Mouse (Mus musculus) intestine, embryonic 15.5 days (tissue): Measurements from ENCODE around the gene Zfp787. TPM values are rescaled to one million over a fixed set of nuclear protein-coding genes. Genes with fewer than 3 reads are reported as not detected.
"Not testable (repeated sequence)": the region's sequence is repeated elsewhere in the genome, so short reads cannot be mapped to it uniquely, and the experiment has no call there.

Source experiments
- ATAC-seq: fragments of 200-750 bp; cut with Nextera tagmentation; 2 replicates; pipeline ENCODE4 v1.8.0; 2017; ENCODE audit warnings: moderate TSS enrichment, moderate library complexity
- H3K27ac ChIP-seq: fragments of 300-500 bp; sonication (generic); 2 replicates; pipeline ENCODE4 v1.5.1; 2015; ENCODE audit warnings: mild to moderate bottlenecking, inconsistent platforms
- H3K27me3 ChIP-seq: fragments of 300-500 bp; sonication (generic); replicated peaks from 2 replicates; pipeline ENCODE4 v1.6.1; 2015; ENCODE audit warnings: inconsistent platforms
- H3K36me3 ChIP-seq: fragments of 300-500 bp; sonication (generic); 2 replicates; pipeline ENCODE4 v1.6.1; 2015; ENCODE audit warnings: inconsistent platforms
- H3K4me1 ChIP-seq: fragments of 300-500 bp; sonication (generic); replicated peaks from 2 replicates; pipeline ENCODE4 v1.6.1; 2015; ENCODE audit warnings: inconsistent platforms
- H3K4me2 ChIP-seq: fragments of 300-500 bp; sonication (generic); replicated peaks from 2 replicates; pipeline ENCODE4 v1.6.1; 2015; ENCODE audit warnings: mild to moderate bottlenecking, inconsistent platforms
- H3K4me3 ChIP-seq: fragments of 300-500 bp; sonication (generic); replicated peaks from 2 replicates; pipeline ENCODE4 v1.5.1; 2015; ENCODE audit warnings: inconsistent platforms
- H3K9ac ChIP-seq: fragments of 300-500 bp; sonication (generic); 2 replicates; pipeline ENCODE4 v1.6.1; 2015; ENCODE audit warnings: inconsistent platforms
- H3K9me3 ChIP-seq: fragments of 300-500 bp; sonication (generic); 2 replicates; pipeline ENCODE4 v1.6.1; 2016; ENCODE audit warnings: inconsistent platforms
- WGBS: fragments of 180-500 bp; shearing (Covaris S2); methylation state at CpG from one replicate; pipeline ENCODE4 v1.1.7; 2015; 5-methylcytosine and 5-hydroxymethylcytosine counted together
- polyA plus RNA-seq: library from polyadenylated mRNA; unstranded; fragments of >200 nt; fragmentation: Nextera tagmentation; extraction: Ambion mirVana; gene quantifications from 2 replicates; pipeline ENCODE4 v1.2.1, GENCODE M21; 2015

Zfp787 gene
- polyA plus RNA-seq, 1 experiment from 2014 or later, result 27.4 TPM

DNA sequence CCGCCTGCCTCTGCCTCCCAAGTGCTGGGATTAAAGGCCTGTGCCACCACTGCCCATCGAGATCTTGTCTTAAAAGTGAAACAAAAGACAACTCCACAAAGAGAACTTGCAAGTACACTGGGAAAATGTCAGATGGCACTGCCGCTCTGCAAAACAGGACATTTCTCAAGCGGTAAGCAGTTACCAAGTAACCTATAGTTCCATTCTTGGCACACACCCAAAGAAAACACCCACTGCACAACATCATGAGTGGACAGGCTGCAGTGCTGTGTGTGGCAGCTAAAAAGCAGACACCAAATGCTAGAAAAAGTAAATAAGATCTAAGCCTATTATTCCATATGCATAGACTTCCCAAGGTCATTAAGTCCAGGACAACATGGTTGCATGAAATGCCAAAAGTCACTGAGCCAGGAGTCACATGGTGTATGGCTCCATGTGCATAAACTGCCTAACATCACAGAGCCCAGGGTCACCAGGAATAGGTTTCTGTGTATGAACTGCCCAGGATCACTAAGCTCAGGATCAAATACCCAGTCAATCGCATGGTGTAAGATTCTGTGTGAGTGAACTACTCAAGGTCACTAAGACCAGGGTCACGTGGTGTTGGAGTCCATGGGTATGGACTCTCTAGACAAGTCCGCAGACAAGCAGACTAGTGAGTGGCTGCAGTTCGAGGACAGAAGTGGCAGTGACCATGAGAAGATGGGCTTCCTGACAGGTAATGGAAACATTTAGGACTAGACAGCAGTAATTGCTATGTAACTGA is 10.2 kb downstream of the Zfp787 start:
- Histone ChIP-seq H3K27ac (no peak overlapping the region), H3K36me3 (peaks cover 4% of the 10 kb centered on the region; the same call in 1 of the 2 replicates), H3K4me1 (peaks cover 26% of the 10 kb centered on the region), H3K4me3 (no peak overlapping the region), H3K9ac (no peak overlapping the region), H3K27me3 (no peaks in the 10 kb centered on the region), H3K9me3 (no peaks in the 10 kb centered on the region), H3K4me2 (no peak overlapping the region)
- ATAC-seq, result no peak
- 85% methylated on average over 8 of the region's 8 CpGs for WGBS

DNA sequence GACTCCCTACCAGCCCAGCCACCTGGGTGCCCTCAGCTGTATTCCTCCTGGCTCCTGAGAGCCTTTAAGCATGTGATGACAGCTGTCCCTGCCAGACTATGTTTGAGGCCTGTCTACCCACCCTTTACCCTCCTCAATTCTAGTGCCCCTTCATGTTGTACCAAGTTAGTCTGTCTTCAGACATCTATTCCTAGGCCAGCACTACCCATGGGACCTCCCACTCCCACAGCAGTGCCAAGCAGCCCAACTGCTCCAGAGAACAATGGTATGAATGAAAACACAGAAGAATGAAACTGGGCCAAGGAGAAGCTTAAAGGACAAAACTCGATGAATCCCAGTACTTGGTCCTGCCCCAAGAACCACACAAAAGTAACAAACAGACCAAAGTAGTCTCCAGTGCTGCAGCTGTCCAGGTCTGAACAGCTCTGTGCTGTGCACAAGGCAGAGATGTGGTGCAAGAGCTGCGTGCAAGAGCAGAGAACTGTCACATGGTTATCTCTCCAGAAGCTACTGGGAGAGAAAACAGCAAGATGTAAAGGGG is 11.7 kb downstream of the Zfp787 start:
- ATAC-seq, result no peak
- Histone ChIP-seq H3K9me3 (no peaks in the 10 kb centered on the region), H3K4me3 (no peak overlapping the region), H3K4me1 (peaks cover 22% of the 10 kb centered on the region), H3K9ac (no peak overlapping the region), H3K4me2 (no peak overlapping the region), H3K27me3 (no peaks in the 10 kb centered on the region), H3K27ac (no peak overlapping the region), H3K36me3 (peaks cover 4% of the 10 kb centered on the region; the same call in 1 of the 2 replicates)
- 85% methylated on average over 2 of the region's 2 CpGs for WGBS

DNA sequence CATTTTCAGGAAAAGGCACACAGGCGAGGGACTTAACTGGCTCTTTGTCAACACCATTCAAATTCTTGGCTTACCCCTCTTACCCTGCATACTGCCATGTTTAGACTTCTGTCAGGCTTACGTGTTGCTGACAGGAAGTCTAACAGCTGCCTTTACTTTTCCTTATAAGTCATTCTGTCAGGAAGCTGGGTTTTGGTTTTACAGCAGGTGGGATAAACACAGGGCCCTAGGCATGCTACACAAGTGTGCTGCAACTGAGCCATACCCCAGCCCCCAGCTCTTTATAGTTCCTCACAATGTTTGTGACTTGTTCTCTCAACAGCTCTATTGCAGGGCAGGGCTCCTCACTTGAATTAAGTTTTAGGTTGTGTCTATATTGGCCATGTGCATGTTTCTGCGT is 16.5 kb downstream of the Zfp787 start:
- 67% methylated on average over 3 of the region's 3 CpGs for WGBS
- no peak overlapping the region for H3K27ac ChIP-seq
- no peak overlapping the region for H3K9ac ChIP-seq
- H3K4me1 ChIP-seq, result no peaks in the 10 kb centered on the region
- peaks cover 10% of the 10 kb centered on the region; the same call in 1 of the 2 replicates for H3K36me3 ChIP-seq
- H3K27me3 ChIP-seq, result no peaks in the 10 kb centered on the region
- H3K4me2 ChIP-seq, result no peak overlapping the region
- no peaks in the 10 kb centered on the region for H3K9me3 ChIP-seq
- no peak for ATAC-seq
- H3K4me3 ChIP-seq, result no peak overlapping the region

DNA sequence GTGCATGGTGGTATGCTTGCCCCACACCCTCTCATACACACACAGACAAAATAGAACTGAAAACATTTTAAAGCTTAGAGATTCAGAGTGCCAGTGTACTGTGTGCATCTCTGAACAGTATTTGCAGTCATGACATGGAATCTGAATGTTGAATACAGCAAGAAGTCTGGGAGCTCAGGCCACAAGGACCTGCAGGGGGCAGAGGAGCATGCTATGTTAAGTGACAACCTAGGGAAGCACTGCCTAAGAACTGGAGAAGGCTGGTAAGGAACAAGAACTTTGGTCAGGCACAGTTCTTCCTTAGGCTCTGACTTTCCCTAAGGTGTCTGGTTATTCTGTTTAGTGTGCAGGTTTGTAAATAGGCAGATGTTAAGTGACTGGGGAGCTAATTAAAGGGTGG is 19.3 kb downstream of the Zfp787 start:
- Histone ChIP-seq H3K27me3 (no peaks in the 10 kb centered on the region), H3K4me2 (no peak overlapping the region), H3K9me3 (no peaks in the 10 kb centered on the region), H3K4me3 (no peak overlapping the region), H3K9ac (no peak overlapping the region), H3K27ac (no peak overlapping the region), H3K4me1 (no peaks in the 10 kb centered on the region), H3K36me3 (peaks cover 30% of the 10 kb centered on the region)
- 0 out of 2 replicates have a peak, but pooled peaks have one; percentile 15 for ATAC-seq

DNA sequence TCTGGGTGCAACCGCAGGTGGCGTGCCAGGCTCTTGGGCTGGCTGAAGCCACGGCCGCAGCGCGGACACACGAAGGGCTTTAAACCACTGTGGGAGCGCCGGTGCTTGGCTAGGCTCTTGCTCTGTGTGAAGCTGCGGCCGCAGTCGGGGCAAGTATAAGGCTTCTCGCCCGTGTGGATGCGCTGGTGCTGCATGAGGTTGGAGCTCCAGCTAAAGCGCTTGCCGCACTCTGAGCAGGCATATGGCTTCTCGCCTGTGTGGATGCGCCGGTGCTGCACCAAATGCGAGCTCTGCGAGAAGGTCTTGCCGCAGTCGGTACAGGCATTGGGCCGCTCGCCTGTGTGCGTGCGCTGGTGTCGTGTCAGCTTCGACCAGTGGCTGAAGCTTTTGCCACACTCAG is 23.2 kb downstream of the Zfp787 start:
- Histone ChIP-seq H3K4me3 (no peak overlapping the region), H3K27ac (no peak overlapping the region), H3K36me3 (peaks cover 30% of the 10 kb centered on the region), H3K9me3 (no peaks in the 10 kb centered on the region), H3K9ac (no peak overlapping the region), H3K27me3 (no peaks in the 10 kb centered on the region), H3K4me1 (no peaks in the 10 kb centered on the region), H3K4me2 (no peak overlapping the region)
- ATAC-seq, result no peak
- 81% methylated on average over 30 of the region's 30 CpGs for WGBS

DNA sequence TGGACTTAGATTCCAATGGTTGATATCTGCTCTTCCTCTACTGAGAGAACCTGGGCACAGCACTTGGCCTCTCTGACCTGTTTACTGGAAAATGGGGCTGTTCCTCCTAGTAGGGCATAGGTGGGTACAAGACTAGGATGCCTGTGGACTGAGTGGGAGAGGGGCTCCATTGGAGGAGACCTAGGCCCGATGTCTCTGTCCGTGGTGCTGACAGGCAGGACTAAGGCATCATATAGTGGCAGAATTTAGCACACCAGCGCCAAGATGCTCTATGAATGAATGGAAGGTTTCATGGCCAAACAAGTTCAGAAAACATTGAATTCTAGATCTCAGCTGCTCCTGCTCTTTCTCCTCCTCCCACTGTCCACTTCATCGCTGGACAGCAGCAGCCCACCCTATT is 25.5 kb downstream of the Zfp787 start:
- Histone ChIP-seq H3K36me3 (peaks cover 27% of the 10 kb centered on the region), H3K9me3 (no peaks in the 10 kb centered on the region), H3K27ac (no peak overlapping the region), H3K27me3 (no peaks in the 10 kb centered on the region), H3K9ac (no peak overlapping the region), H3K4me1 (0 out of 2 replicates have a peak, but pooled peaks cover 2% of the 10 kb centered on the region), H3K4me2 (no peak overlapping the region), H3K4me3 (no peak overlapping the region)
- 47% methylated on average over 4 of the region's 4 CpGs for WGBS
- ATAC-seq, result no peak

DNA sequence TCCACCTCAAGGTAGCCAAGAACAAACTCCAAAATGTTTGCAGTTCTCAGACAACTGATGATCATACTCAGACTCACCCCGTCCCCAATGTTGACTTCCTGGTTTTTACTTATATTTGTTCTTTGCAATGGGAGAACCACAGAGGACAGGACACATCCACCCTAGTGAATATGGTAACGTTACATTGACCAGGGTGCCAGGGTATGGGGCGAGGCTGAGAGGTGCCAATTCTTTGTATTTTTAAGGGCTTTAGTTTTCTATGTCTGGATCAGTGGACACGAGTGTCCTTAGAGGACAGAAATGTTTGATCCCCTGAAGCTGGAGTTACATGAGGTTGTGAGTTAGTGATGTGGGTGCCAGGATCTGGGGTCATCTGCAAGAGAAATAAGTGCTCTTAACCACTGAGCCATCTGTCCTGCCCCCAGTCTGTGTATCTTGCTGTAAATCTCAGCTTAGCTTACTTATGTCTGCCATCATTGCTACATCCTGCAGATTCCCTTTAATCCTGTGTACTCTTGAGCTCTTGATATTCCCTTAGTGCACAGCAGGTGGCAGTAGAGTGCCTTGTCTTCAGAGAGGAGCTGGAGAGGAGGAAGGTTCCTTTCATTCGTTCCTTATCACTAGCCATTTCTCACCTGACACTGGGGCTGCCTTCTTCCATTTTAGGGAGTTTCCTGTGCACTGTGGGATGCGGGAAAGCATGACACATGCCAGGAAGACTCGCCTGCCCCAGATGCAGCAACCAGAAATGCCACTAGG is 28.9 kb downstream of the Zfp787 start:
- WGBS, result 33% methylated on average over 7 of the region's 7 CpGs
- Histone ChIP-seq H3K27ac (no peak overlapping the region), H3K27me3 (no peaks in the 10 kb centered on the region), H3K9me3 (no peaks in the 10 kb centered on the region), H3K4me1 (0 out of 2 replicates have a peak, but pooled peaks cover 2% of the 10 kb centered on the region), H3K9ac (no peak overlapping the region), H3K4me3 (no peak overlapping the region), H3K4me2 (no peak overlapping the region), H3K36me3 (peaks cover under 1% of the 10 kb centered on the region; the same call in 1 of the 2 replicates)
- ATAC-seq, result peak; percentile 84

DNA sequence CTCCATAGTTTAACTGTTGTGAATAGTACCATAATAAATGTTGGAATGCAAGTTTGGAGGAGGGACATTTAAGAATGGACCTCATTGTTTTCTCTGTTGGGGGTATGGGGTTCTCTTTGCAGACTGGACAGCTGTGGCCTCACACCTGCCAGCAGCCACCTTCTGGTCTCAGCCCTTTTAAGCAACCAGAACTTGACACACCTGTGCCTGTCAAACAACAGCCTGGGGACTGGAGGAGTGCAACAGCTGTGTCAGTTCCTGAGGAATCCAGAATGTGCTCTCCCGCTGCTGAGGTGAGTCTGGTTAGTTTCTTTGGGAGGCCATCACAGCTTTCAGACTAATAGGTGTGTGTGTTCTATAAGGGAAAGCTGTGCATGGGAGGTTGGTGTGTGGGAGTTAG is 34.7 kb downstream of the Zfp787 start:
- not testable (repeated sequence) for H3K9ac ChIP-seq, H3K9me3 ChIP-seq, H3K36me3 ChIP-seq, H3K27ac ChIP-seq, H3K4me3 ChIP-seq, H3K4me2 ChIP-seq, H3K4me1 ChIP-seq, H3K27me3 ChIP-seq, ATAC-seq
- 47% methylated on average over 1 of the region's 1 CpGs for WGBS

DNA sequence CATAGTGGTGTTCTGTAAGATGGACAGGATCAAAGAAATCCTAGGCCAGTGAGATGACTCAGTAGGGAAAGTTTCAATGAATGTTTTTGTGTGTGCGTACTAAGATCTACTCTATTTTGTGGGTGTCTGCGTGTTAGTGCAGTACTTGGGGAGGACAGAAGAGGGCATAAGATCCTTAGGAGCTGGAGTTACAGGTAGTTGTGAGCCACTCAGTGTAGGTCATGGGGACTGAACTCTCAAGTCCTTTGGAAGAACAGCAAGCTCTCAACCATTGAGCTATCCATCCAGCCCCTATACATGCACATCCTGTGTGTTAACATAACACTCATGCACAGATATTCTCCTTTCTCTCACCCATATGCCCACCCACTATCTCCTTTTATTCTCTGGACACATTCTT is 35.7 kb downstream of the Zfp787 start:
- not testable (repeated sequence) for H3K36me3 ChIP-seq, H3K4me1 ChIP-seq, ATAC-seq, H3K4me2 ChIP-seq, H3K9ac ChIP-seq, H3K4me3 ChIP-seq, H3K9me3 ChIP-seq, H3K27me3 ChIP-seq, H3K27ac ChIP-seq
- WGBS, result 81% methylated on average over 2 of the region's 2 CpGs

DNA sequence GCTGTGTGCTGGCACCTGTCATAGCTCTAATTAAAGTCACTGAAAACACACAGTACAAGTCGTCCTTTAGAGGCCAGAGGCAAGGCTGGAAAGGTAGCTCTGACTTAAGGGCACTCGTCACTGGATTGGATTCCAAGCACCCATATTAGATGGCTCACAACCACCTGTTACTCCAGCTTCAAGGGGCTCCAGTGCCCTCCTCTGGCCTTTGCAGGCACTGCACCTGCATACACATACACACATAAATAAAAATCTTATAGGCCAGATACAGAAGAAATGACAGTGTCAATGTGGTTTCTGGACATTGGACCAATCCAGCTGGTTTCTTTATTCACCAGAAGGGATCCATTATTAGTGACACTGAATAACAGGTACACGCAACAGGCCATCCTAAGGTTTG is 36.3 kb downstream of the Zfp787 start:
- H3K4me3 ChIP-seq, result no peak overlapping the region
- no peak overlapping the region for H3K27ac ChIP-seq
- H3K4me2 ChIP-seq, result no peak overlapping the region
- H3K27me3 ChIP-seq, result no peaks in the 10 kb centered on the region
- H3K9me3 ChIP-seq, result no peaks in the 10 kb centered on the region
- no peak for ATAC-seq
- WGBS, result 73% methylated on average over 3 of the region's 3 CpGs
- H3K36me3 ChIP-seq, result no peaks in the 10 kb centered on the region
- H3K4me1 ChIP-seq, result no peaks in the 10 kb centered on the region
- H3K9ac ChIP-seq, result no peak overlapping the region
